In the genomic region with DNA sequence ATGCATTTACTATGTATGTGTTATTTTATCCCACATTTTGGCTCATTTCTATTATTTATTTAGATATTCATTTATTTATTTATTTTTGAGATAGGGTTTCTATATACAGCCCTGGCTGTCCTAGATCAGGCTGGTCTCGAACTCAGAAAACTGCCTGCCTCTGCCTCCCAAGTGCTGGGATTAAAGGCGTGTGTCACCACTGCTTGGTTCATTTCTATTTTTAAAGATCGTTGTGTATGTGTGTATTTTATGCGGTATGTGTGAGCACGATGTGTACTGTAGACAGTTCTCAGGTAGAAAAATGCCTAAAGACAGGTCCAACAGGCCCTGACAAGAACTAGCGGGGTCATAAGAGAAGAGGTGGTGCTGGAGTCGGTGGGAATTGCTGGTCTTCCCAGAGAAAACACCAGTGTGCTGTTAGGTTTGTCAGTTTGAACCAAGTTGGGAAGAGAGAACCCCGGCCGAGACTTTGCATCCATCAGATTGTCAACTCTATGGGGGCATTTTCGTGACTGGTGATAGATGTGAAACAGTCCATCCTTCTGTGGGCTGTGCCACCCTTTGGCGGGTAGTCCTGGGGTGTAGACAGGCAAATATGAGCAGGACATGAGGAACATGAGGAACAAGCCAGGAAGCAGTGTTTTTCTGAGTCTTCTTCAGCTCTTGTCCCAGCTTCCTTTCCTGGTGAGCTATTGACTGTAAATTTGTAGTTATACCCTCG, we compare ENCODE assay signal across 9 mouse cellular contexts. TPM values are rescaled to one million over a fixed set of nuclear protein-coding genes. Genes with fewer than 3 reads are reported as not detected.
DNase-seq lines count a peak whose midpoint lies in the region; ATAC-seq and TF ChIP-seq lines count a peak whose summit lies in the region.
"Had no signal": no experiment of that assay in that cellular context is flagged by ENCODE, and none has a peak within 500 bp of the region (broad histone marks: within the 10 kb centered on the region; RNA-seq: fewer than 3 reads in every experiment).

No protein-coding gene starts in this region.

- H3K36me3 ChIP-seq in kidney, embryonic 15.5 days: no peaks in the 10 kb centered on the region
- H3K36me3 ChIP-seq in embryonic facial prominence, embryonic 11.5 days (replicated peaks; ENCODE audit: control insufficient read depth, insufficient read depth, low read depth, low read length): no peaks in the 10 kb centered on the region
- H3K36me3 ChIP-seq in hindbrain, embryonic 16.5 days (ENCODE audit: control insufficient read depth, insufficient read depth, low read length): no peaks in the 10 kb centered on the region
- no peaks in the 10 kb centered on the region for H3K36me3 ChIP-seq in midbrain, postnatal 0 days (ENCODE audit: insufficient read depth, low read length)

- peak overlapping the region; percentile 37; the same call in 1 of the 2 replicates for H3K27ac ChIP-seq in kidney, embryonic 15.5 days
- H3K27ac ChIP-seq in embryonic facial prominence, embryonic 11.5 days (replicated peaks; ENCODE audit: low read depth, low read length): no peak overlapping the region
- peak overlapping the region; percentile 30; the same call in 1 of the 2 replicates for H3K27ac ChIP-seq in hindbrain, embryonic 16.5 days (ENCODE audit: low read depth, low read length)
- H3K27ac ChIP-seq in midbrain, postnatal 0 days (ENCODE audit: low read depth, low read length): peak overlapping the region; percentile 65

- no peaks in the 10 kb centered on the region for H3K9me3 ChIP-seq in kidney, embryonic 15.5 days (replicated peaks)
- H3K9me3 ChIP-seq in embryonic facial prominence, embryonic 11.5 days (replicated peaks; ENCODE audit: control insufficient read depth, low read length): no peaks in the 10 kb centered on the region
- H3K9me3 ChIP-seq in hindbrain, embryonic 16.5 days (ENCODE audit: control insufficient read depth, low read length): no peaks in the 10 kb centered on the region
- no peaks in the 10 kb centered on the region for H3K9me3 ChIP-seq in midbrain, postnatal 0 days (ENCODE audit: low read length)

- no peak for DNase-seq in kidney, postnatal 25 days
- no peak for DNase-seq in embryonic facial prominence, embryonic 11.5 days (ENCODE audit: low spot score)
- DNase-seq in midbrain, postnatal 0 days (ENCODE audit: low spot score): no peak
- DNase-seq in frontal cortex, postnatal 25 days (ENCODE audit: low spot score in 2 of 2): no peak
- DNase-seq in yolk sac, embryonic 10.5 days (ENCODE audit: low spot score): no peak
- DNase-seq in urinary bladder, adult 18-20 months (ENCODE audit: low spot score in 2 of 2): no peak

- H3K9ac ChIP-seq in kidney, embryonic 15.5 days: no peak overlapping the region
- H3K9ac ChIP-seq in embryonic facial prominence, embryonic 11.5 days (replicated peaks; ENCODE audit: low read length): no peak overlapping the region; the same call in 1 of the 2 replicates
- H3K9ac ChIP-seq in hindbrain, embryonic 16.5 days (ENCODE audit: low read depth, low read length): peak overlapping the region; percentile 61
- H3K9ac ChIP-seq in midbrain, postnatal 0 days (replicated peaks; ENCODE audit: low read length, poor library complexity, severe bottlenecking): peak overlapping the region; percentile 55; the same call in 1 of the 2 replicates

- TF ChIP-seq CTCF in midbrain, postnatal 0 days (IDR thresholded peaks at IDR 0.05): no peak

- peak overlapping the region; percentile 68; the same call in 1 of the 2 replicates for H3K4me3 ChIP-seq in kidney, embryonic 15.5 days (replicated peaks)
- peak overlapping the region; percentile 36; the same call in 1 of the 2 replicates for H3K4me3 ChIP-seq in embryonic facial prominence, embryonic 11.5 days (ENCODE audit: low read depth, low read length)
- H3K4me3 ChIP-seq in hindbrain, embryonic 16.5 days (ENCODE audit: low read length): peak overlapping the region; percentile 58
- H3K4me3 ChIP-seq in midbrain, postnatal 0 days (ENCODE audit: low read depth, low read length): peak overlapping the region; percentile 52; the same call in 1 of the 2 replicates

- no peaks in the 10 kb centered on the region for H3K27me3 ChIP-seq in kidney, embryonic 15.5 days
- H3K27me3 ChIP-seq in embryonic facial prominence, embryonic 11.5 days (ENCODE audit: control insufficient read depth, insufficient read depth, low read length): no peaks in the 10 kb centered on the region
- H3K27me3 ChIP-seq in hindbrain, embryonic 16.5 days (replicated peaks; ENCODE audit: control insufficient read depth, insufficient read depth, low read length): no peaks in the 10 kb centered on the region
- no peaks in the 10 kb centered on the region for H3K27me3 ChIP-seq in midbrain, postnatal 0 days (ENCODE audit: insufficient read depth, low read length)

- ATAC-seq in kidney, embryonic 15.5 days (replicated peaks; ENCODE audit: low FRiP score): no peak
- ATAC-seq in embryonic facial prominence, embryonic 11.5 days (replicated peaks; ENCODE audit: insufficient number of reproducible peaks, low FRiP score, low TSS enrichment, low read depth): no peak
- ATAC-seq in hindbrain, embryonic 16.5 days: no peak
- ATAC-seq in midbrain, postnatal 0 days (ENCODE audit: low FRiP score): no peak

- peak overlapping the region; percentile 65 for H3K4me2 ChIP-seq in kidney, embryonic 15.5 days
- no peak overlapping the region; the same call in 1 of the 2 replicates for H3K4me2 ChIP-seq in embryonic facial prominence, embryonic 11.5 days (ENCODE audit: low read depth, low read length)
- H3K4me2 ChIP-seq in hindbrain, embryonic 16.5 days (ENCODE audit: low read length): peak overlapping the region; percentile 82
- peak overlapping the region; percentile 63 for H3K4me2 ChIP-seq in midbrain, postnatal 0 days (ENCODE audit: low read depth, low read length, poor library complexity, severe bottlenecking)

- H3K4me1 ChIP-seq in kidney, embryonic 15.5 days: peaks cover 17% of the 10 kb centered on the region
- H3K4me1 ChIP-seq in embryonic facial prominence, embryonic 11.5 days (ENCODE audit: control insufficient read depth, insufficient read depth, low read length): no peaks in the 10 kb centered on the region
- H3K4me1 ChIP-seq in hindbrain, embryonic 16.5 days (ENCODE audit: control insufficient read depth, insufficient read depth, low read depth, low read length): peaks cover 11% of the 10 kb centered on the region
- H3K4me1 ChIP-seq in midbrain, postnatal 0 days (ENCODE audit: insufficient read depth, low read length): 0 out of 2 replicates have a peak, but pooled peaks cover 2% of the 10 kb centered on the region

- WGBS in kidney, embryonic 15.5 days: 78% methylated on average over 12 of the region's 12 CpGs
- 78% methylated on average over 12 of the region's 12 CpGs for WGBS in embryonic facial prominence, embryonic 11.5 days
- 77% methylated on average over 12 of the region's 12 CpGs for WGBS in hindbrain, embryonic 16.5 days
- 77% methylated on average over 12 of the region's 12 CpGs for WGBS in midbrain, postnatal 0 days

RNA-seq across cellular contexts. Expression of a gene that starts 8.3 kb away (rescaled TPM):
- polyA plus RNA-seq in kidney, embryonic 15.5 days (2015; fragmentation: Nextera tagmentation; extraction: Ambion mirVana): 0.17 and 0.22 TPM in 2 replicates
- polyA plus RNA-seq in embryonic facial prominence, embryonic 11.5 days (2014; fragmentation: Nextera tagmentation; extraction: Ambion mirVana): 0.17 TPM in 1 of 2 replicates, not detected in the other
- 0.11 and 0.15 TPM in 2 replicates for polyA plus RNA-seq in hindbrain, embryonic 16.5 days (2015; fragmentation: Nextera tagmentation; extraction: Ambion mirVana)
- 0.09 and 0.77 TPM in 2 replicates for total RNA-seq in midbrain, postnatal 0 days (2014; rRNA removed)
- 0.09 and 0.25 TPM in 2 replicates for polyA plus RNA-seq in midbrain, postnatal 0 days (2015; fragmentation: Nextera tagmentation; extraction: Ambion mirVana)
- total RNA-seq: gastrocnemius, adult 8-10 months had no signal

RNA-seq across cellular contexts. Expression of a gene that starts 28.8 kb away (rescaled TPM):
- not detected in 2 replicates for polyA plus RNA-seq in kidney, embryonic 15.5 days (2015; fragmentation: Nextera tagmentation; extraction: Ambion mirVana)
- not detected in 2 replicates for polyA plus RNA-seq in embryonic facial prominence, embryonic 11.5 days (2014; fragmentation: Nextera tagmentation; extraction: Ambion mirVana)
- not detected in 2 replicates for polyA plus RNA-seq in hindbrain, embryonic 16.5 days (2015; fragmentation: Nextera tagmentation; extraction: Ambion mirVana)
- not detected in 2 replicates for total RNA-seq in midbrain, postnatal 0 days (2014; rRNA removed)
- not detected in 2 replicates for polyA plus RNA-seq in midbrain, postnatal 0 days (2015; fragmentation: Nextera tagmentation; extraction: Ambion mirVana)

RNA-seq across cellular contexts. Expression of a gene that starts 28.8 kb away (rescaled TPM):
- polyA plus RNA-seq in kidney, embryonic 15.5 days (2015; fragmentation: Nextera tagmentation; extraction: Ambion mirVana): 0.09 TPM in 1 of 2 replicates, not detected in the other
- not detected in 2 replicates for polyA plus RNA-seq in embryonic facial prominence, embryonic 11.5 days (2014; fragmentation: Nextera tagmentation; extraction: Ambion mirVana)
- not detected in 2 replicates for polyA plus RNA-seq in hindbrain, embryonic 16.5 days (2015; fragmentation: Nextera tagmentation; extraction: Ambion mirVana)
- not detected in 2 replicates for total RNA-seq in midbrain, postnatal 0 days (2014; rRNA removed)
- not detected in 2 replicates for polyA plus RNA-seq in midbrain, postnatal 0 days (2015; fragmentation: Nextera tagmentation; extraction: Ambion mirVana)
- total RNA-seq: gastrocnemius, adult 8-10 months had no signal

Comparison
In these comparisons a context has a peak if more than half of its experiments do, and no peak if none do; other contexts are left out.
1. H3K9ac ChIP-seq: peak in hindbrain, embryonic 16.5 days (single experiment) and midbrain, postnatal 0 days (single experiment); none in kidney, embryonic 15.5 days (single experiment) and embryonic facial prominence, embryonic 11.5 days (single experiment).
2. Peak in every context shown above with its lines, with median percentiles within 50 percentile points of each other: H3K4me3 ChIP-seq.